Mouse (Mus musculus): Measurements from ENCODE around the gene Agps. TPM values are rescaled to one million over a fixed set of nuclear protein-coding genes. Genes with fewer than 3 reads are reported as not detected.

The Agps gene
- total RNA-seq, 2 experiments from 2014 or later = 50.9 to 54.8 TPM

DNA sequence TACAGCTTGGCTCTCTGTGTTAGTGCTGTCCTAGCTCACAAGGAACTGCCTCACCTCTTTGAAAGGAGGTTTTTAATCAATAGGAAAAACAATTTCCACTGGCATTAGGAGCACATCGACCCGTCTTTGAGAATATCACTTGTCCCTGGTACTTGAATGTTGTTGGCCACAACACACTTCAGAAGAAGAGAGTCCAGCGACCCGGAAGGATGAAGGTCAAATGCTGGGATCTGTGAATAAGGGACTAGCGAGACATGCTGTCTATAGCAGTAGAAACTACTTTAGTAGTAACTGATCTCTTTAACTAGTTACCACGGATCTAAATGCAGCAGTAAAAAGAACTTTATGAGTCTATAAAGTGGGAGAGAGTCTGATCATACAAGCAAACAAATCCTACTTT is 7.8 kb upstream of the Agps start:
- intact Hi-C loops (cut with DNase I) = no loop called here
- no peak for DNase-seq (ENCODE audit: low spot score in 2 of 2)

DNA sequence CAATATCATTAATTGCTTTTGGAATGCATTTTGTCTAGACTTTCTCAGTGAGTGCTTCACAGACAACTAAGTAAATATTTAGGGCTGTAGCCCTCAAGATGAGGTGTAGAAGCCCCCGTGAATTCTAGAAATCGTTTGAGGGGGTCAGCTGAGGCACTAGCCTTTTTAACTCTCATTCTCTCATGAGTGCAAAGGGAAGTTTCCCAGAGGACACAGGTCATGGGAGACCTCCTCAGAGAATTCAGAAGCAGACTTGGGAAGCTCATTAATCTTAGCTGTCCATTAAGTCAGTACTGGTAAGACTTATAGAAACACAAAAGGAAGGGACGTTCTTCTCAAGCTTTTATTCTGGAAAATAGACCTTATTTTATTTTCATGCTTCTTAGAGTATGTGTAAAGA is 7.1 kb upstream of the Agps start:
- intact Hi-C loops (cut with DNase I) = no loop called here
- DNase-seq (ENCODE audit: low spot score in 2 of 2) = no peak

DNA sequence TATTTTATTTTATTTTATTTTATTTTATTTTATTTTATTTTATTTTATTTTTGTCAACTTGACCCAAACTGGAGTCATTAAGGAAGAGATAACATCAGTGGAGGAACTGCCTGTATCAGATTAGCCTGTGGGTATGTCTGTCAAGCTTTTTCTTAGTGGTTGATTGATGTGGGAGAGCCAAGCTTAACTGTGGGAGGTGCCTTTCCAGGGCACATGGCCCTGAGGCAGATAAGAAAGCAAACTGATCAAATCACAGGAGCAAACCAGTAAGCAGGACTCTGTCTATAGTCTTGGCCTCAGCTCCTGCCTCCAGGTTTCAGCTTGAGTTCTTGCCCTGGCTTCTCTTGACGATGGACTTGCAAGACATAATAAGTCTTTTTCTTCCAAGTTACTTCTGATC is 6.4 kb upstream of the Agps start:
- intact Hi-C loops (cut with DNase I) = no loop called here
- DNase-seq (ENCODE audit: low spot score in 2 of 2) = no peak

GRCm38 (mm10) chr2:75828931-75829610 is 2.9 kb upstream of the Agps start:
- intact Hi-C loops (cut with DNase I) = no loop called here
- DNase-seq (ENCODE audit: low spot score in 2 of 2) = peak; percentile 13 to 37

DNA sequence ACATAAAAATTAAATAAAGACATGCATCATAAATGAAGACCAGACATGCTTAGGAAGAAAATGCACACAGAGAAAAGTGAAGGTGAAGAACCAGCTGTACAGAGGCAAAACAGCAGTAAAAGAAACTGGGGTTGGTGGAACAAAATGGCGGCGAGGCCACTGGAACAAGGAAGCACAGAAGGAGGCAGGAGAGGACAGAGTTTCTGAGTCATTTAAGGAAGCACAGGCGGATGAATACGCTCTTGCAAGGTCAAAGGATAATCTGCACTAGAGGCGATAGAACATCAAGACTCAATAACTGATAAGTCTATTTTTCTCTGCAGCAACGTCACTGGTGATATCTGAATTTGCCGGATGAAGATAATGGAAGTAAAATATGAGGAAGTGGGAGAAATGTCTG is 1.7 kb upstream of the Agps start:
- intact Hi-C loops (cut with DNase I) = no loop called here

DNA sequence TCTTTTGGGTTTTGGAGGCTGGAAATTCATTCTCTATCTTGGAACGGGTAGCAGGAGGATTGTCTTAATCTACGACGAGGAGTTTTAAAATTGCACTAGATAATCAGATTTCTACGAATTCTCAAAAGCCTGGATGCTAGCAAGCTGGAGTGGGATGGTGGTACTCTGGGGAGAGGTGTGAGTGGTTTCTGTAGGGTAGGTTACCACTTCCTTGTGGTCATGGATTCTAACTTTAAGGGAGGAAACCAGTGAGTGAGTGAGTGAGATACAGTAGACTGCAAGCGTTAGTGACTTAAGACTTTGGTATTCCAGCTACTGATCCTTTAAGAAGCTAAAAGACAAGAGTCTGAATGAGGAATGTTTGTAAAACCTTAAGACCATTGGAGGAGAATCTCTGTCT is 804 bp downstream of the Agps start:
- intact Hi-C loops (cut with DNase I) = no loop called here
- no peak for DNase-seq (ENCODE audit: low spot score in 2 of 2)

More for the DNA sequence above, 1.7 kb upstream of the Agps start:
- DNase-seq (ENCODE audit: low spot score in 2 of 2) = no peak

DNA sequence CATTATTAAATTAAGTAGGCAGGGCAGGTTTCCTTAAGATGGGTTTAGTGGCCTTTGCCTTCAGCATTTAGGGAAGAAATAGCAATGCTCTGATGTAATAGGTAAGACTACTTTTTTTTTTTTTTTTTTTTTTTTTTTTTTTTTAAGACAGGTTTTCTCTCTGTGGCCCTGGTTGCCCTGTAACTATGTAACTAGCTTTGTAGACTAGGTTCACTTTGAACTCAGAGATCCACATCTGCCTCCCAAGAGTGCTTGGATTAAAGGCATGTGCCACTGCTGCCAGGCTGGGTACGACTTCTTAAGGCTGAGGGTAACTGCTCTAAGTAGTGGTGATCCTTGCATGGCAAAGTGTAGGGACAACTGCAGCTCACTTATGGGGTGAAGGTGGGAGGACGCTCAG is 2.5 kb downstream of the Agps start:
- no peak for DNase-seq (ENCODE audit: low spot score in 2 of 2)
- intact Hi-C loops (cut with DNase I) = no loop called here

DNA sequence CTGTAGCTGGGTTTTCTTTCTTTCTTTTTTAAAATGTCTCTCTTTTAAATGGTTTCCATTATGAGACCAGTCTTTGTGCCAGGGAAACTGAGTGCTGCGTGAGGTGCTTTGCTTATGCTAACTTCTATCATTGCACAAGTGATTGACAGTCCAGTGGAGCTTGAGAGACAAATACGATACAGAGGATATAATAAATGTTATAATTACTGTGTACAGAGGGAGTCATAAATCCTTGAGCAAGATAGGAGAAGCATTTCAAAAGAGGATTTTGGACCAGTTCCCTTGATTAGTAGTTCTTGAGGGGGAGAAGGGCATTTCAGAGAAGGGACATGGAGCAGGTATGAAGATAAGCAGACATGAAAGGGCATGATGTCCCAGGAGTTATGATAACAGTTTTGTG is 10.3 kb downstream of the Agps start:
- intact Hi-C loops (cut with DNase I) = no loop called here
- DNase-seq (ENCODE audit: low spot score in 2 of 2) = no peak

DNA sequence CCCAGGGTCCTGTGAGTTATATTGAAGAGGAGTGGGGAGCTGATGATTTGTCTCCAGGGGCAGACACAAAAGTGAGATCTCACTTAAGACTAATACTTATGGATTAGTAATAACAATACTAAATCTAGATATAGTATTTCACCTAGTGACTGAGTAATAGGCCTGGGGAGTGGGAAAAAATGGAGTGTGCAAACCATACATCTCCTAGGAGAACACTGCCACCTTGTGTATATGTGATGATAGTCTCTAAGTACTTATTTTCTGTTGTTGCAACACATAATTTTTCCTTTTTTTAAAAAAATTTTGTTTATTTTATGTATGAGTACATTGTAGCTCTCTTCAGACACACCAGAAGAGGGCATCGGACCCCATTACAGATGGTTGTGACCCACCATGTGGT is 15.7 kb downstream of the Agps start:
- intact Hi-C loops (cut with DNase I) = no loop called here
- DNase-seq (ENCODE audit: low spot score in 2 of 2) = peak in 1 of 2 experiments; percentile 18

DNA sequence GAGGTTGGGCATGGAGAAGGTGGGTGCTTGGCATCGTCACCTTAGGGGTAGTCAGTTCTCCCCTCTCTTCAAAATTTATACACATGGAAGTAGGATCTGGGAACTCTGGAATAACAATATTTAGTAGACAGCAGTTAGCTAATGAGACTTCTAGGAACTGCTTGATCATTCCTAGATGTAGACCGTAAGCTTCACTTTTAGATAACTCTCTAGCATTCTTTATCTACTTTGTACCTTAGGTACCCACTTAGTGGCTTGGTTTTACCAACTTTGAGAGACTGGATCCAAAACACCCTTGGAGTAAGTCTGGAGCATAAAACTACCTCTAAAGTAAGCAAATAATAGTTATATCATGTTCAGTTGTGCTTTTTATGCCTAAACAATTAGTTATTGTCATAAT is 20.5 kb downstream of the Agps start:
- intact Hi-C loops (cut with DNase I) = no loop called here
- no peak for DNase-seq (ENCODE audit: low spot score in 2 of 2)

GRCm38 (mm10) chr2:75854136-75854535 is 22.2 kb downstream of the Agps start:
- no peak for DNase-seq (ENCODE audit: low spot score in 2 of 2)
- intact Hi-C loops (cut with DNase I) = no loop called here

GRCm38 (mm10) chr2:75861115-75861514 is 29.1 kb downstream of the Agps start:
- no peak for DNase-seq (ENCODE audit: low spot score in 2 of 2)
- intact Hi-C loops (cut with DNase I) = no loop called here

DNA sequence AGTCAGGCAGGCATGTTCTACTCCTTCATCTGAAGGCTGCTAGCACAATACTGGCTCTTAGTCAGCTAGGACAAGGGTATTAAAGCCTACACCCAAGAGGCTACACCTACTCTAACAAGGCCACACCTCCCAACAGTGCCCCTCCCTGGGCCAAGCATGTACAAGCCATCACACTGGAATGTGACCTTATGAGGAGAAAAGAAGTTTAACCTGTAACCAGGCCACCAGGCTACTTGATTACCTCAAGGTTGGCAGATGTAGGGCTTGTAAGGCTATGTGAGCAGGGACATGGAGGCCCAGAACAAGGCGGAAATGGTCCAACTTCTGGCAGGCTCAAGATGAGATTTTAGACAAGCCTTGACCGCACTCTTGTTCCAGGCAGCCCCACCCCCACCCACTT is 37.6 kb downstream of the Agps start:
- DNase-seq (ENCODE audit: low spot score in 2 of 2) = no peak
- intact Hi-C loops (cut with DNase I) = no loop called here

- no peak for DNase-seq (ENCODE audit: low spot score in 2 of 2)
- intact Hi-C loops (cut with DNase I) = no loop called here
These were observed 42.1 kb downstream of the Agps start for GRCm38 (mm10) chr2:75874008-75874559.

GRCm38 (mm10) chr2:75879791-75880190 is 47.8 kb downstream of the Agps start:
- intact Hi-C loops (cut with DNase I) = loop anchor here (5.0 kb wide), 3 partner anchors 83 to 272 kb away; no protein-coding TSS in a partner anchor
- DNase-seq (ENCODE audit: low spot score in 2 of 2) = peak; percentile 17 to 28

DNA sequence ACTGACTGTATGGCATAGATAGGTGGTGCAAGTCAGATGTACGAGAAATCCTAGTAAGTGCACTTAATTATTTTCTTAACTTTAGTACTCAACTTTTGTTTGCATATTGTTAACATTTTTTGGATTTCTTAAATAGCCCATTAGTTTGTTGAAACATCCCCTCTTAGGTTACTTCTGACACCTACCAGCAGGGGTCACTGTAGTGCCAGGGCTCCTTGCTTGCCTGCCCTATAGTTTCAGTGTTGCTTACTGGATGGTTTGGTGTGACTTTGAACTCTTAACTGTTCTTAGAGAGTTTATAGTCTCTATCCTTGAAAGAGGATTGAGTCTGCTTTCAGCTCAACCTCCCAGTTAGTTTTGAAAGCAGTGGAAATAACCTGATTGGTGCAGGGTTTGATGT is 51.6 kb downstream of the Agps start:
- peak; percentile 28 to 68 for DNase-seq (ENCODE audit: low spot score in 2 of 2)
- intact Hi-C loops (cut with DNase I) = loop anchor here (5.0 kb wide), 2 partner anchors 79 to 184 kb away; no protein-coding TSS in a partner anchor

- no peak for DNase-seq (ENCODE audit: low spot score in 2 of 2)
- intact Hi-C loops (cut with DNase I) = no loop called here
These were observed 60.0 kb downstream of the Agps start for GRCm38 (mm10) chr2:75891981-75892380.

DNA sequence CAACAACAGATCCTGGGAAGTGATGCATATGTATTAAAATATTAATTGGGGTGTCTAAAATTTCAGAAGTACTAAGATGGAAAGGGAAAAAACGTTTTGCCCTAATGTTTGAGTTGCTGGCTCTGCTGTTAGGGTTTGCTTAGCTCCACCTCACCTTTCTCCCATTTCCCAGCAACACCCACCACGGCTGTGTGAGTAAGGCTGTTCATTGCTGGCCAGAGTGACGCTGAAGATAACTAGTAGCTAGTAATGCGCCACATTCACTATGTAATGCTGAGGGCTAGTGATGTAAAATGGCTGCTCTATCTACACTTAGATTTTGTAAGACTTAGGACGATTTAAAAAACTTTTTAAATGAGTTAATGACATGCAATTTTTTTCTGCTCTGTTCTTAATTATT is 63.7 kb downstream of the Agps start:
- intact Hi-C loops (cut with DNase I) = no loop called here

DNA sequence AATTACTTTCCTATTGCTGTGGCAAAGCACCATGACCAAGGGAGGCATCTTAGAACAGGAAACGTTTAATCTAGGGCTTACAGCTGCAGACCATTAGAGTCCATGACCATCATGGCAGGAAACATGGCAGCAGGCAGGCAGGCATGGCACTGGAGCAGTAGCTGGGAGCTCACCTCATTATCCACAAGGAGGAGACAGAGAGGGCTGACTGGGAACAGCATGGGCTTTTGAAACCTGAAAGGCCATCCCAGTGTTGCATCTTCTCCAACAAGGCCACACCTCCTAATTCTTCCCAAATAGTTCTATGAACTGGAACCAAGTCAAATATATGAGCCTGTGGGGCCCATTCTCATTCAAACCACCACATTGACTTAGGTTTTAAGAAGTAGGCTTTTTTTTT is 68.3 kb downstream of the Agps start:
- DNase-seq (ENCODE audit: low spot score in 2 of 2) = no peak

More for the DNA sequence above, 63.7 kb downstream of the Agps start:
- DNase-seq (ENCODE audit: low spot score in 2 of 2) = no peak

DNA sequence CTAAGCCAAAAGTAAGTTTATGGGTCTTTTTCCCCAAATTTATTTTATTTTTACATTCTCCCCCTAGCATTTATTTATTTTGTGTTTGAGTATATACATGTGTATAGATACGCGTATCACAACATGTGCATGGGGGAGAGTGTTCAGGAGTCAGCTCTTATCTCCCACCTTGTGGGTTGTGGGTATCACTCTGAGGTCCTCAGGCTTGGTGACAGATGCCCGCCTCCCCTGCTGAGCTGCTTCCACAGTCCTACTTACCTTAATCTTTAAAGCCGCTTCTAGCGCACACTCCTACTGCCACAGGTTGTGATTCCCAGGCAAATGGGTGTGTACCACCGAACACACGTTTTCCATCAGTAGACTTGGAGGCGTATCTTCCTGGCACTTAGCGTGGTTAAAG is 69.9 kb downstream of the Agps start:
- intact Hi-C loops (cut with DNase I) = no loop called here
- no peak for DNase-seq (ENCODE audit: low spot score in 2 of 2)

More for the DNA sequence above, 68.3 kb downstream of the Agps start:
- intact Hi-C loops (cut with DNase I) = no loop called here

- intact Hi-C loops (cut with DNase I) = no loop called here
- no peak for DNase-seq (ENCODE audit: low spot score in 2 of 2)
These were observed 75.2 kb downstream of the Agps start for GRCm38 (mm10) chr2:75907142-75907541.
